Mouse (Mus musculus): ENCODE results near the gene Bpifc. TPM values are rescaled to one million over a fixed set of nuclear protein-coding genes. Genes with fewer than 3 reads are reported as not detected.

Bpifc gene
- total RNA-seq, 2 experiments from 2014 or later = 0.12 TPM; not detected in 1

GRCm38 (mm10) chr10:85951765-85952443 is 59.8 kb downstream of the Bpifc start:
- no peak for DNase-seq

GRCm38 (mm10) chr10:85948483-85949196 is 63.1 kb downstream of the Bpifc start:
- DNase-seq = no peak

- no peak for DNase-seq
Measured at GRCm38 (mm10) chr10:85936280-85936965, 75.3 kb downstream of the Bpifc start.

- DNase-seq = no peak
Measured at GRCm38 (mm10) chr10:85929962-85930361, 81.7 kb downstream of the Bpifc start.

GRCm38 (mm10) chr10:85929208-85929591 is 82.5 kb downstream of the Bpifc start:
- no peak for DNase-seq

- DNase-seq = peak; percentile 76 to 78
Measured at GRCm38 (mm10) chr10:85928499-85929207, 83.0 kb downstream of the Bpifc start.

GRCm38 (mm10) chr10:85927676-85928445 is 83.8 kb downstream of the Bpifc start, which contains the start of gene Ascl4:
Ascl4 (plus strand) TSS chr10:85927681.
- peak in 1 of 2 experiments; percentile 17 for DNase-seq

- peak; percentile 96 to 97 for DNase-seq
Measured at GRCm38 (mm10) chr10:85916498-85917309, 95.0 kb downstream of the Bpifc start, which contains the start of gene Prdm4. Prdm4 (minus strand) TSS chr10:85917142.

Other genes with a start within 250 kb of the Bpifc start
- 10 to 100 TPM; 19.3 to 19.7 TPM for gene Pwp1, start 182.4 kb downstream of the Bpifc start, total RNA-seq (2021)
- gene Prdm4, start 94.8 kb downstream of the Bpifc start, total RNA-seq (2021) = 10 to 100 TPM; 24.0 to 25.4 TPM
- under 1 TPM; 0.22 to 0.58 TPM for gene Ascl4, start 84.2 kb downstream of the Bpifc start, total RNA-seq (2021)
- 100 to 1,000 TPM; 102 to 107 TPM for gene Rtcb, start 54.1 kb downstream of the Bpifc start, total RNA-seq (2021)
- 10 to 100 TPM; 22.2 to 24.8 TPM for gene Fbxo7, start 10.1 kb upstream of the Bpifc start, total RNA-seq (2021)